Mouse (Mus musculus): ENCODE measurements at regions not wholly inside any gene's neighbourhood (a gene's known extent, or its start where the extent isn't known, plus 50 kb on each side); places are given as distances from the start of the nearest gene placed in this dataset.

GRCm38 (mm10) chrX:11924639-11925302, 235.4 kb downstream of the Bcor start:
- no peak for DNase-seq

- DNase-seq = no peak
Measured at GRCm38 (mm10) chrX:11926868-11927535, 233.2 kb downstream of the Bcor start.

GRCm38 (mm10) chrX:11929448-11929847, 230.7 kb downstream of the Bcor start:
- DNase-seq = no peak

DNA sequence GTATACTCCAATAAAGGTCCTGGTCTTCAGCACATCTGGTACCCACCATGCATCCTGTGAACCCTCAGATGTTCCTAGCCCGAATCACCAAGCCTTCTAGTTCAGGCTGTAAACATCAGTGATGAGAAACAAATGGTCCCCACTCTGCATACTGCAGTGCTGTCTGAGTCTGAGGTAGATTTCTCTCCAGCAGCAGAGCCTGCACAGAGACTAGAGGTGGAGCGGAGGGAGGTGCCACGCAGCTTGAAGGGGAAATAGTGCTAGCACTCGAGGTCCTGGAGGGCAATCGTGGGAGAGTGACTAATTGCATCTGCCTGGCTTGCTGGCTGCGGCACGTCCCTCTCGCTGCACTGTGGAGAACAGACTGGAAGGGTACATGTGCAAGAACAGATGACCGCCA, 228.7 kb downstream of the Bcor start:
- DNase-seq = no peak

GRCm38 (mm10) chrX:11935337-11935736, 224.8 kb downstream of the Bcor start:
- DNase-seq = peak in 1 of 2 experiments; percentile 6

DNA sequence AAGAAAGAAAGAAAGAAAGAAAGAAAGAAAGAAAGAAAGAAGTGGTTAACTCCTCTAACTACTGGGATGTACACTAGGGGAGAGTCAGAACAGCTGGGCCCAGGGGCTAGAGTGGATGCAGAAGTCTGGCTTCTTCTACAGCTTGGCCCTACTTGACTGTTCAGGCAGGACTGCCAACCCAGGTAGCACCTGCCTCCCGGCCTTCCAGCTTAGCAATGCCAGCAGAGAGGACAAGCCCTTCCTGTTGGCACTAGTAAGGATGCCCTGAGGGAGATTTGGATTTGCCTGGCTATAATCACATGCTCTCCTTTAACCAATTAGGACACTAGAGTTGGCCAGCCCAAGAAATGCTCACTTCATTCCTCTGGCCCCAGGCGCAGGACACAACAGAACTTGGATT, 219.9 kb downstream of the Bcor start:
- no peak for DNase-seq

- no peak for DNase-seq
Measured at GRCm38 (mm10) chrX:11943367-11943766, 216.8 kb downstream of the Bcor start.

DNA sequence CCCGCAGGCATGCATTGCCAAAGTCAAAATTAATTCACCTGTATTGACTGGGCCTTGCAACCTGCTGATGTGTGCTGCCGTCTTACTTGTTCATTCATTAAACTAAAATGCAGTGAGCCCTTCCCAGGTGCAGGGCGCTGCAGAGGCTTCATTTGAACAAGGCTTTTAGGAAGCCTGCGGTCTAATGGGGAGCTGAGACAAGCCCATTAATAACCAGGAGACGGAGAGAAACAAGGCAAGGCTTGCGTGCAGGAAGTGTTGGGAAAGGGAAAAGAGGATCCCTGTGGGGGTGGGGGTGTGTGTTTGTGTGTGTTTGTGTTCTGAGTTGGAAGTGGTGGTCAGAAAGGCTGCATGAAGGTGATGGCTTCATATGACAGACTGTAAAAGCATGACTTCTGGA, 215.6 kb downstream of the Bcor start:
- DNase-seq = no peak

GRCm38 (mm10) chrX:11945280-11945679, 214.9 kb downstream of the Bcor start:
- DNase-seq = no peak

DNA sequence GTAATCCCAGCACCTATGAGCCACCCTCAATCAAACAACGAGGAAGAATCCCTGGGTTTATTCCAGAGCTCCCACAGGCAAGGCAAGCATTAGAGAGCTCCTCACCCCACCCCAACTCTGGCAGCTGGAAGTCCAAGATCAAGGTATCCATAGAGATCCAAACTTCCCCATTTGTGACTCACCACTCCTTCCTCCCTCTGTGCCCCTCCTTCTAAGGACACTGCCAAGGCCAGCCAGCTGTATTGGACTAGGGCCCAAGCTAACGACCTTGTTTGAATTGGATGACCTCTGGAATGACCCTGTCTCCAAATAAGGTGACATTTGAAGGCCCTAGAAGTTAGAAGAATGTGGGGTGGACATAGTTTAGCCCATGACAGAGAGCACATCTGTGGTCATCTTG, 208.0 kb downstream of the Bcor start:
- no peak for DNase-seq

GRCm38 (mm10) chrX:11956194-11956593, 204.0 kb downstream of the Bcor start:
- DNase-seq = no peak

DNA sequence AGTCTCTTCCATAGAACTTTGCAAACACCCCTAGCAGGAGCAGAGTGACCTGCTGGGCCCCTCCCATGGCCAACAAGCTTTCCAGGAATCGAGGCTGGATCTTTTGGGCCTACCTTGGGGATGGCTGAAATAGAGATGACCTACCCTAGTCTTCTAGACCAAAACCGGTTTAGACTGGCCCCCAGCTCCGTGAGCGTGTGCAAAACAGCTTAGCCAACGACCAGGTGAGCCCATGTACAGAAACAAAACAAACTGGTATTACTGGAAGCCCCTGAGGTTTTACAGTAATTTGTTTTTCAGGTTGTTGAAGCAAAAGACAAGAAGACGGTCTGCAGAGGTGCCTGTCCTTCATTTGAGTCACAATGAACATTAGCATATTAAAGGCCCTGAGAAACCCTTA, 203.1 kb downstream of the Bcor start:
- DNase-seq = no peak

DNA sequence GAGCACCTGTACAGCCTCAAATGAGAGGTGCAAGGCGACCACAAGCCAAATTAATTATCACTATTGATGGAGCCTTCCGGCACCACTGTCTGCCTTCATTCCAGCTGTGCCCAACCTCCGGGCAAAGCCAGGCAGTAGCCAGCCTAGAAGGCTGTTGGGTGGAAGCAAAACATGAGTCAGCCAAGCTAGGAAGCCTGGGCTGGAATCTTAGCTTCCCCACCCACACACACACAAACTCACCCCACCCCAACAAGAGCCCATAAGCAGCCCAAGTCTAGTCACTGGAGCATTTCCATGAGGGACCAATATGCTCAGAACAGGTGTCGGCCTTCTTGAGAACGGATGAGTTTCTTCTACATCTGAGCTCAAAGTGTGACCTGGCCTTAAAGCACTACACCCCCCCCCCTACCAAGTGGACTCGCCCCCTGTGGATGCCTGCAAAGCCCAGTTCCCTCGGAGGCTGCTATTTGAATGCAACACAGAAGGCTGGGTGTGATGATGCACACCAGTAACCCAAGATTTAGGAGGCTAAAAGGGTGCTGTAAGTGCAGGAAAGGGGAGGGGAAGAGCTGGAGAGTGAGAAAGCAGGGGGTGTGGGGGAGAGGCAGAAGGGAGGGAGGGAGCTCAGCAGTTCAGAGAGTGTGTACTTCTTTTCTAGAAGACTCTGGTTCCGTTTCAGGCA, 200.1 kb downstream of the Bcor start:
- no peak for DNase-seq

- no peak for DNase-seq
Measured at GRCm38 (mm10) chrX:11961350-11961749, 198.8 kb downstream of the Bcor start.

DNA sequence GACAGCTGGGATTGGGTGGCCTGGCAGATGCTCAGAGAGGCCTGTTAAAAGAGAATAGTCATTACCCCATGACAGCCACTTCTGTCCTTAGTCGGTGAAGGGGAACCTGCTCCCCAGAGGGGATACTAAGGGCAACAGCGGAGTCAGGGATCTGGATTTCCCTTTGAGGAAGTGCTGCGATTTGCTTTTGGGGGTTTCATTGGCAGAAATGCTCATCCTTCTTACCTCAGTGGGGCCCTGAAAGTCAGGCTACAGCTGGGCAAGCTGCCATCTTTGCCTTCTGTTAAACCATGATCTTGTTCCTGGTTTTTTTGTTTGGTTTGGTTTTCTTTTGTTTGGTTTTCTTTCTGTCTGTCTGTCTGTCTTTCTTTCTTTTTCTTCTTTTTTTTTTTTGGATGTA, 195.7 kb downstream of the Bcor start:
- no peak for DNase-seq

DNA sequence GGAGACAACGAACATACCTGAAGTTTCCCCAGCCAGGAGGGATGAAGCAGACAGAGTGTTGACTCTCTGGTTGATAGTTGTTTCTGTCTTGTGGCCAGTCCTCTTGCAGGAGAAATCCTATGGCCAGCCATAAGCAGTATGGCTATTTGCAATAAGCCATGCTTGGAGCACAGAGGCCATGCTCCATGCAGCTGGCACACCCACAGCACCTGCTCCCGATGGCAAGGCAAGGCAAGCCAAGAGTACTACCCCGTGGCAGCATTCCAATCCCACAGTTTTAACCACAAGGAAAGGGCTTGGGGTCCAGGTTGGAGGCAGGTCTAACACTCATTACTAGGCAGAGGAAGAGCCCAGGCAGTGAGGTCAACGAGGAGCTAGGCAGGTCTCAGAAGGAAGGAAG, 181.5 kb downstream of the Bcor start:
- DNase-seq = no peak

GRCm38 (mm10) chrX:11983276-11983675, 176.9 kb downstream of the Bcor start:
- DNase-seq = no peak
